Mouse (Mus musculus) spleen, adult 2 months (tissue): ENCODE measurements at regions not wholly inside any gene's neighbourhood (a gene's known extent, or its start where the extent isn't known, plus 50 kb on each side); places are given as distances from the start of the nearest gene placed in this dataset.

Source experiments
- DNase-seq, 2 experiments: peaks; one replicate each; pipeline versions ENCODE4 v3.0.0 to v3.0.0-alpha.2; 2012 to 2021; ENCODE audit warnings: low spot score in 2 of 2, low read depth in 1 of 2
- H3K27ac ChIP-seq: fragments of 200-500 bp; 2 replicates; pipeline ENCODE4 v1.5.1; 2012; ENCODE audit warnings: low read length, inconsistent platforms; ENCODE audit not compliant: insufficient read depth
- H3K27me3 ChIP-seq: fragments of 200-500 bp; 2 replicates; pipeline ENCODE4 v1.6.1; 2012; ENCODE audit warnings: mild to moderate bottlenecking, moderate library complexity, low read length, inconsistent platforms; ENCODE audit not compliant: control insufficient read depth, insufficient read depth
- H3K36me3 ChIP-seq: fragments of 200-500 bp; 2 replicates; pipeline ENCODE4 v1.6.1; 2012; ENCODE audit warnings: mild to moderate bottlenecking, low read length, inconsistent platforms; ENCODE audit not compliant: control insufficient read depth, insufficient read depth
- H3K4me1 ChIP-seq: fragments of 200-500 bp; 2 replicates; pipeline ENCODE4 v1.6.1; 2011; ENCODE audit warnings: inconsistent platforms; ENCODE audit not compliant: control insufficient read depth, insufficient read depth, insufficient read length
- H3K4me3 ChIP-seq: fragments of 200-500 bp; 2 replicates; pipeline ENCODE4 v1.5.1; 2011; ENCODE audit warnings: mild to moderate bottlenecking, inconsistent platforms; ENCODE audit not compliant: insufficient read depth, insufficient read length; ENCODE audit errors: extremely low read depth
- CTCF ChIP-seq: fragments of 200-500 bp; IDR thresholded peaks from 2 replicates; pipeline ENCODE4 v1.5.1; 2011; ENCODE audit warnings: mild to moderate bottlenecking, inconsistent platforms; ENCODE audit not compliant: insufficient read depth, insufficient read length, insufficient replicate concordance; ENCODE audit errors: extremely low read depth
- POLR2A ChIP-seq: fragments of 200-500 bp; IDR thresholded peaks from 2 replicates; pipeline ENCODE4 v1.6.1; 2011; ENCODE audit warnings: low read depth, low read length, inconsistent platforms
- WGBS: fragments of 180-500 bp; shearing (Covaris S2); methylation state at CpG from one replicate; pipeline ENCODE4 v1.1.7; 2018; 5-methylcytosine and 5-hydroxymethylcytosine counted together

- H3K27me3 ChIP-seq, result no peaks in the 10 kb centered on the region
- no peak for DNase-seq
- WGBS, result 91% methylated on average over 3 of the region's 3 CpGs
Observed at GRCm38 (mm10) chr9:94277096-94277495, 260.8 kb downstream of the 1190002N15Rik start.

DNA sequence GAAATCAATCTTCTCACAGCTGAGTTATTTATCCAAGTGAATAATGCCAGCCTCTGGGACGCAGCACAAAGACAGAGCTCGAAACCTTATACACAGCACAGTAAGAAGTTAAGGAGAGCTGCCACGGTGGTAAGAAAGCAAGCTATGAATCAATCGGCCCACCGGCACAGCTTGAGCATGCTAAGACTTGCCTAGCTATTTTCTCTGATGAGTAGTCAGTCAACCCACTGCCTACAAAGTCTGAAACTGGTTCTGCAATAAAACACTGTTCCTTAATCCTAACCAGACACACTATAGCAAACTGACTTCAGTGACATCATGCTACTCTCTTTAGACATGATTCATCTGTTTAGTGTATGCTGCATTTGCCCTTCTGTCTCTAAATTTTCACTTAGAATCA, 268.7 kb downstream of the 1190002N15Rik start:
- 77% methylated on average over 5 of the region's 5 CpGs for whole genome bisulfite sequencing
- Histone ChIP-seq H3K27ac (no peak overlapping the region), H3K36me3 (no peaks in the 10 kb centered on the region), H3K4me3 (no peak overlapping the region), H3K4me1 (no peaks in the 10 kb centered on the region), H3K27me3 (no peaks in the 10 kb centered on the region)
- TF ChIP-seq CTCF, result no peak
- TF ChIP-seq POLR2A, result no peak
- DNase-seq, result no peak

More at GRCm38 (mm10) chr9:94277096-94277495, 260.8 kb downstream of the 1190002N15Rik start:
- no peaks in the 10 kb centered on the region for H3K36me3 ChIP-seq
- H3K27ac ChIP-seq, result no peak overlapping the region
- H3K4me3 ChIP-seq, result no peak overlapping the region
- no peaks in the 10 kb centered on the region for H3K4me1 ChIP-seq
- TF ChIP-seq CTCF (no peak), POLR2A (no peak)

- Histone ChIP-seq H3K4me3 (no peak overlapping the region), H3K4me1 (no peaks in the 10 kb centered on the region), H3K27me3 (no peaks in the 10 kb centered on the region), H3K27ac (no peak overlapping the region), H3K36me3 (no peaks in the 10 kb centered on the region)
- no peak for DNase-seq
- TF ChIP-seq POLR2A (no peak), CTCF (no peak)
- 89% methylated on average over 1 of the region's 1 CpGs for WGBS
Observed at GRCm38 (mm10) chr9:94267243-94267642, 270.6 kb downstream of the 1190002N15Rik start.

DNA sequence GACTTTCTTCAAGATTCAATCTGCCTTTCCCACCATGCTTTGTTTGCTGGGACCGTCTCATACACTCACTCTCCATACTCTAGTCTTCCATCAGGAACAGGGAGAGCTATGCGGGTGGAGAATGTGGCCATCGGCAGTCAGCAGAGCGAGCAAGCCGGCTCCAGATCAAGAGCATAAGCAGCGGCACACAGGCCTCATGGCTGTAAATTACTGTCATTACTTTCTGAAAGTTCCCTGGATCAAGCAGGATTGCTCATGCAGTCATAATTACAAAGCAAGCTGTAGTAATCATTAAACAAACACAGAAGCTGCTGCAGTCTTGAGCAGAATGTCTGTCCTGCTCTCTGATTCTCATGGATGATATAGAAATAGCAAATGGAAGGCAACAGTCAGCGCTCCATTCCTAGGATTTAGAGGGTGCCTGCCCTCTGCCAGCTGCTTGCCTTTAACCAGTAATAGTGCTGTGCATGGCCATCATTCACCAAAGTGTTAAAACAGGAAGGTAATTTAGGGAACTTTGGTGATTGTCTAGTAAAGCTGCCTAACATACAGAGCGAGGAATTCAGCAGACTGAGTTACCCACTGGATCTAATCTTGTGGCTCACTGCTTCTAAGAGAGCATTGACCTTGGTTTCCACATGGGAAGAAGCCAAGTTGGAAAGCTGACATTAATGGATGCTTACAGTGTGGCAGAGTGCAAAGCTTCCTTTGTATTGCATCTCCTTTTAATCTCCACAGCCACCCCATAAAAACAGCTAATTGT, 298.2 kb downstream of the 1190002N15Rik start:
- no peak overlapping the region for H3K27ac ChIP-seq
- TF ChIP-seq POLR2A, result no peak
- TF ChIP-seq CTCF, result no peak
- 84% methylated on average over 8 of the region's 8 CpGs for WGBS
- H3K27me3 ChIP-seq, result no peaks in the 10 kb centered on the region
- no peak overlapping the region for H3K4me3 ChIP-seq
- H3K4me1 ChIP-seq, result no peaks in the 10 kb centered on the region
- no peak for DNase-seq
- no peaks in the 10 kb centered on the region for H3K36me3 ChIP-seq

DNA sequence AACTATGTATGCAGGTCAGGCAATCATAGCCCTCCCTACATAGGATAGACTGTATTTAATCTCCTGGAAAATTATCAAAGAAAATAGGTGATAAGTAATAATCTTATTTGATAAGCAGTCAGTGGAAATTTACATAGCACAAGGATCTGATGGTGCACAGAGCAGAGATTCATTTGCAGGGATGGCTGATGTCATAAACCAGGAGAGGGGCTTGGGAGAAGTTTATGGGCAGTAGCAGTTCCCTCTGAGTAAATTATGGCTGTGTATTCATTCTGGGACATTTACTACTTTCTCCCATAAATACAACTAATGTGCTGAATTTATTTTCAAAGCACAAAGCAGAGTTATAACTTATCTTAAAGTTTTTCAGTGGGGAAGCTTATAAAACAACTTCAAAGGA, 299.3 kb downstream of the 1190002N15Rik start:
- H3K27me3 ChIP-seq, result no peaks in the 10 kb centered on the region
- H3K27ac ChIP-seq, result no peak overlapping the region
- no peak for DNase-seq
- no peaks in the 10 kb centered on the region for H3K4me1 ChIP-seq
- no peaks in the 10 kb centered on the region for H3K36me3 ChIP-seq
- no peak overlapping the region for H3K4me3 ChIP-seq
- TF ChIP-seq POLR2A (no peak), CTCF (no peak)

- TF ChIP-seq CTCF (no peak), POLR2A (no peak)
- no peaks in the 10 kb centered on the region for H3K4me1 ChIP-seq
- WGBS, result 77% methylated on average over 2 of the region's 2 CpGs
- no peaks in the 10 kb centered on the region for H3K27me3 ChIP-seq
- H3K4me3 ChIP-seq, result no peak overlapping the region
- no peak for DNase-seq
- no peaks in the 10 kb centered on the region for H3K36me3 ChIP-seq
- H3K27ac ChIP-seq, result no peak overlapping the region
Observed at GRCm38 (mm10) chr9:94229537-94229936, 308.3 kb downstream of the 1190002N15Rik start.

DNA sequence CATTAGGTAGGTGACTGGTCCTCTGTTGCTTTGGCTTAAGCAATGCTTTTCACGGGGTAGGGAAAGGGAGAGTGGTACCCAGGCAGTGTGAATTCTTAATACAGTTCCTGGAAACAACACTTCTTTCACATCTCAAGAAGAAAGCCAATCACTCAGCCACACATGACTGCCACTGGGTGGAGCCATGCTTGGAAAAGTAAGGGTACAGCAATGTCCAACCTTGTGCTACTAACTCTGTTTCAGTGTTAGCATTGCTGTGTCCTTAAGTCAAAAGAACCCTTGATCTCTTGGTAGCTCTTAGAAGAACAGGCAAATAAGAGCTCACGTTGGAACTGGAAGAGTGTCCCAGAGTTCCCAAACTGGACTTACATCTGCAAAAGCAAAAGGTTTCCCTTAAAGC, 318.8 kb downstream of the 1190002N15Rik start:
- Histone ChIP-seq H3K27me3 (no peaks in the 10 kb centered on the region), H3K4me1 (no peaks in the 10 kb centered on the region), H3K4me3 (no peak overlapping the region), H3K27ac (no peak overlapping the region), H3K36me3 (no peaks in the 10 kb centered on the region)
- WGBS, result 75% methylated on average over 2 of the region's 2 CpGs
- no peak for DNase-seq
- no peak for TF ChIP-seq CTCF
